Comparison of ENCODE assay signal across 19 mouse cellular contexts in genomic region chr1:52687636-52688035, GRCm38 (mm10). TPM values are rescaled to one million over a fixed set of nuclear protein-coding genes. Genes with fewer than 3 reads are reported as not detected.
DNase-seq lines count a peak whose midpoint lies in the region; ATAC-seq lines count a peak whose summit lies in the region.
"Had no signal": no experiment of that assay in that cellular context is flagged by ENCODE, and none has a peak within 500 bp of the region (broad histone marks: within the 10 kb centered on the region; RNA-seq: fewer than 3 reads in every experiment).

No protein-coding gene starts in this region.

- no peak overlapping the region for H3K4me3 ChIP-seq in stomach, embryonic 16.5 days (replicated peaks; ENCODE audit: low read length)
- H3K4me3 ChIP-seq: embryonic facial prominence, embryonic 15.5 days; erythroblast, embryonic 14.5 days; forebrain, embryonic 10.5 days; gastrocnemius, adult 2 months; heart, embryonic 12.5 days had no signal

- no peaks in the 10 kb centered on the region for H3K36me3 ChIP-seq in stomach, embryonic 16.5 days (ENCODE audit: control insufficient read depth, insufficient read depth, low read length)
- H3K36me3 ChIP-seq: embryonic facial prominence, embryonic 15.5 days; forebrain, embryonic 10.5 days; heart, embryonic 12.5 days had no signal

- peak overlapping the region; percentile 84 for H3K27ac ChIP-seq in stomach, embryonic 16.5 days (ENCODE audit: low read length)
- H3K27ac ChIP-seq: embryonic facial prominence, embryonic 15.5 days; forebrain, embryonic 10.5 days; gastrocnemius, adult 2 months had no signal

- 29% methylated on average over 8 of the region's 8 CpGs for WGBS in large intestine, adult 2 months
- 51% methylated on average over 8 of the region's 8 CpGs for WGBS in stomach, embryonic 16.5 days

- peak; percentile 78; the same call in 1 of the 2 replicates for ATAC-seq in stomach, embryonic 16.5 days (ENCODE audit: insufficient read depth, low FRiP score)
- ATAC-seq: forebrain, embryonic 14.5 days had no signal

- peaks cover 6% of the 10 kb centered on the region; the same call in 1 of the 2 replicates for H3K4me1 ChIP-seq in stomach, embryonic 16.5 days (ENCODE audit: control insufficient read depth, insufficient read depth, low read length)
- H3K4me1 ChIP-seq: embryonic facial prominence, embryonic 15.5 days had no signal

- no peak overlapping the region for H3K4me2 ChIP-seq in stomach, embryonic 16.5 days (ENCODE audit: low read depth, low read length)
- H3K4me2 ChIP-seq: embryonic facial prominence, embryonic 15.5 days; heart, embryonic 12.5 days had no signal

- H3K9me3 ChIP-seq in stomach, embryonic 16.5 days (replicated peaks; ENCODE audit: control insufficient read depth, low read length), result no peaks in the 10 kb centered on the region
- H3K9me3 ChIP-seq: embryonic facial prominence, embryonic 15.5 days; forebrain, embryonic 10.5 days; heart, embryonic 12.5 days had no signal

- no peaks in the 10 kb centered on the region for H3K27me3 ChIP-seq in stomach, embryonic 16.5 days (ENCODE audit: control insufficient read depth, insufficient read depth, low read length)
- H3K27me3 ChIP-seq: CH12.LX; embryonic facial prominence, embryonic 15.5 days; heart, embryonic 12.5 days had no signal

- DNase-seq in lung, postnatal 36 days, result peak; percentile 20
- no peak for DNase-seq in lung, adult 18-20 months
- DNase-seq in large intestine, adult 2 months (ENCODE audit: low read depth, low spot score), result peak; percentile 75
- no peak for DNase-seq in thymus, adult 18-20 months
- no peak for DNase-seq in Muller cell, postnatal 12 days (ENCODE audit: inconsistent ontology term)
- DNase-seq: adrenal gland, adult 8-10 months; cerebellum, adult 11 months; cerebellum, adult 8-10 months; cerebellum, postnatal 14 days; embryo, embryonic 11 days; gastrocnemius, adult 2 months; gastrocnemius, postnatal 25 days had no signal

- no peak overlapping the region for H3K9ac ChIP-seq in stomach, embryonic 16.5 days (ENCODE audit: low read length)
- H3K9ac ChIP-seq: embryonic facial prominence, embryonic 15.5 days; heart, embryonic 12.5 days had no signal

RNA-seq across cellular contexts. Expression of gene Mfsd6, which starts 39.6 kb away (rescaled TPM):
- 15.9 and 22.2 TPM in 2 replicates for polyA plus RNA-seq in large intestine, adult 2 months (2012; rRNA removed)
- polyA plus RNA-seq in stomach, embryonic 16.5 days (2015; fragmentation: Nextera tagmentation; extraction: Ambion mirVana), result 5.2 and 6.1 TPM in 2 replicates
- polyA plus RNA-seq: erythroblast, embryonic 14.5 days had no signal

RNA-seq across cellular contexts. Expression of gene Nemp2, which starts 57.1 kb away (rescaled TPM):
- polyA plus RNA-seq in large intestine, adult 2 months (2012; rRNA removed), result 4.7 and 5.3 TPM in 2 replicates
- polyA plus RNA-seq in stomach, embryonic 16.5 days (2015; fragmentation: Nextera tagmentation; extraction: Ambion mirVana), result 8.4 and 9.1 TPM in 2 replicates

Comparison
In these comparisons a context has a peak if more than half of its experiments do, and no peak if none do; other contexts are left out.
1. DNase-seq: peak in lung, postnatal 36 days (single experiment) and large intestine, adult 2 months (single experiment); none in lung, adult 18-20 months (0 of 2), thymus, adult 18-20 months (0 of 2) and Muller cell, postnatal 12 days (single experiment).